Mouse (Mus musculus) cerebellum, adult (tissue): ENCODE data around the gene Pitpnc1.

Experiments
- ATAC-seq: cut with Nextera tagmentation; 2 replicates; pipeline ENCODE4 v1.9.2; 2017; ENCODE audit warnings: mild to moderate bottlenecking, moderate library complexity, mixed read lengths; ENCODE audit not compliant: insufficient number of reproducible peaks, low FRiP score, low TSS enrichment

The Pitpnc1 gene

DNA sequence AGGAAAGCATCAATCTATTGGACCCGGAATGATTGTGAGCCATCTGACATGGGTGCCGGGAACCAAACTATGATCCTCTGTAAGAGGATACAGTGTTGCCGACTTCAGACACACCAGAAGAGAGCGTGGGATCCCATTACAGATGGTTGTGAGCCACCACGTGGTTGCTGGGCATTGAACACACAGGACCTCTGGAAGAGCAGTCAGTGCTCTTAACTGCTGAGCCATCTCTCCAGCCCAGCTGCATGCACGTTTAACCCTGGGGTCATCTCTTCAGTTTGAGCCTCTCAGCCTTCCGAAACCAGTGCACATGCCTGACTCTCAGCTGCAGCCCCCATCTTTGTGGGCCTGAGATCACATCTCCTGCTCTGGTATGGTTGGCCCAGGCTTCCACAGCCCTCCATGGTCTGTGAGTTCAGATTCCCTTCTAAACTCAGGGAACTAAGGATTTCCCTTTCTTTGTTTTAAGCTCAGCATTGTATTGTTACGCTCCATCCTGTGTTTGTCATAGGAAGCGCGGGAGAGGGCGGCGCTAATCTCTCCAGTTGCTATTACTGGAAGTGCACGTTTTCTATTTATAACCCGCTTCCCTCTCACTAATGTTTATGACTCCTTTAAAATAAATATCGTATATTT, 135.5 kb downstream of the Pitpnc1 start:
- no peak for ATAC-seq

DNA sequence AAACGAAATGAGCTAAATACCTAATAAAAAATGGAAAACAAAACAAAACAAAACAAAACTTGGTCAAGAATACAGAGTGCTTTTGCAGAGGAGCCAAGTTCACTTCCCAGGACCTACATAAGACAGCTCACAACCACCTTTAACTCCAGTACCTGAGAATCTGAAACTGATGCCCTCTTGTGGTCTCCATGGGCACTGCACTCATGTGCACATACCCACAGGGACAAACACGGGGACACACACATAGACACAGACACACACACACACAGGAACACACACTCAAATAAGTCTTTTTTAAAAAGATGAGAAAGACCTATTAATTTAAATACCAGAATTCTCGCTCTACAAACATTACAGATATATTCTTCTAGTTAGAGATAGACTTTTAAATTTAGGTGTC, 137.6 kb downstream of the Pitpnc1 start:
- no peak for ATAC-seq

DNA sequence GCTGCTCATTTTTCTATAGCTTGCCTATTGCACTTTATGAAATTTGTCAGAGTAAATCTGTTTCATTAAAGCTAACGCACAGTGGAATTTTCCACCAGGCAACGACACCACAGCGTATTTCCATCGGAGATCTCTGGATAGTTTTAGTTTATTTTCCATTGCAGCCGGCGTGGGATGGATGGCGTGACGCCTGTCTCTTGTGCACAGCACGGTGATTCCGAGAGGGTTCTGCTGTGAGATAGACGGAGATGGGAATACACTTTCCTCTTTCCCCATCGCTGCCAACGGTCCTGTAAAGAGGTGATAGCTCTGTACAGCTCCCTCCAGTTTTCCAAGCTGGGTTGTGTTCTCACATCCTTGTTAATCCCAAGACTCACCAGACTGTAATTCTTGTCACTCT, 138.2 kb downstream of the Pitpnc1 start:
- no peak for ATAC-seq

DNA sequence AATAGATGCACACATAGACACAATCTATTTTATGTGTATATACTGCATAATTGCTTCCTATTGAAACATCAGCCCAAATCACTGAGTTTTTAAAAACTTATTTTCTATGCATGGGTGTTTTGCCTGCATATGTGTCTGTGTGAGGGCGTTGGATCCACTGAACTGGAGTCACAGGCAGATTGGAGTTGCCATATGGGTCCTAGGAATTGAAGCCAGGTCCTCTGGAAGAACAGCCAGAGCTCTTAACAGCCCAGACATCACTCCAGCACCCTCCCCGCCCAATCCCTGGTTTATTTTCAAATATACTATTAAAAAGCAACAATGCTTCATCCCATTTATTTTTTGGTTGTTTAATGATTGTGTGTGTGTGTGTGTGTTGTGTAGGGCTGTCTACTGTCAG, 139.1 kb downstream of the Pitpnc1 start:
- ATAC-seq = no peak

DNA sequence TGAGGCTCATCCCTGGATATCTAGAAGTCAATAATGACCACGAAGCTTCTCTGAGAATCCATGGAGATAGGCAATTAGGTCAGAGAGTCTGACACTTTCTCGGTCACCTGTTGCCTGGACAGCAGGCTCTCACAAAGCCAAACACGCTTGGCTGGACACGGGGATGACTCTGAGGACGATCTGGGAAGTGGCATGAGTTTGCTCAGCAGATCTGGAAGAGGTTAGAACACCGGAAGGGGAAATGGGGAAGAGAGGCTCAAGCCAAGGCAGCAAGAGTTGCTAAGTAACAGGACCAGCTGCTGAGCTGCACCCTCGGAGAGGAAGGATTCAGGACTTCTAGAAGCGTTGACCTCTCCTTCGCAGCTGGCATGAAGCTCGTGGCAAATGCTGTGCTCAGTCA, 143.2 kb downstream of the Pitpnc1 start:
- ATAC-seq = no peak

DNA sequence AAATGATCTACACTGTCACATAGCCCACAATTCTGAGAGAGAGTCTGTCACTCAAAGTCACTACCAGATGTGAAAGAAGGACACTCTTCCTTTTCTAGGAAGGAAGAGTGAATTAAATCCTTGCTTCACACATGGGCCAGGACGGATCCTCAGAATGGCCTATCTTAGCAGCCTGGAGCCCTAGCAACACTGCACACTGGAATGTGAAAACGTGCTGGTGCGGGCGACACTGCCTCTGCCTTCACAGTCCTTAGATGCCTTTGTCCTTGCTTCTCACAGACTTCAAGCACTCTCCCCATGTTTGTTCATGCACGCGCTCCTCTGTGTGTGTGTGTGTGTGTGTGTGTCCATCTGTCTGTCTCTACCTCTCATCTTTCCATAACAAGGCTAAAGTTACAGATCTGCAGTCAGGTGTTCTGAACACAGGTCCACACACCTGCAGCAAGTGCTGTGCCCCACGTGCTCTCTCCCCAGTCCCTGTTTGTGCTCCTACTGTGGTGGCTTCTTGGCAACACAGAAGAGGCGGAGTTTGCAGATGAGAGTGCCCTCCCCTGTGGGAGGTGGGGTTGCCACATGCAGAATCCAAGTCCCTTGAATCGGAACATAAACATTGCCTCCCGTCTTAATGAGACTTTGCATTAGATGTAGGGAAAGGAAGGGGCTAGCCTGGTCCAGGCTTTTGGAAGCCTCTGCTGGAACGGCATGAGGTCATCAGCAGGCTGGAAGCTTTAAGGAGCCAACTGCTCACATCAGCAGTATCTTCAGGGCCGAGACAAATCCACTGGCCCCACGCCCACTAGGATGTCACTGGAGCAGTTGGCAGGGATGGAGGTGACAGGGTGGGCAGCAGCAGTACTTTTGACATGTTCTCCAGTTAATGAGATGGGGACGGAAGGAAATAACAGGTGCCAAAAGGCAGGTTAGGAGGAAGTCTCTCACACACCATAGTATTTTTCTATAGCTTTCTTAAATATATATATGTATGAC, 144.5 kb downstream of the Pitpnc1 start:
- no peak for ATAC-seq

DNA sequence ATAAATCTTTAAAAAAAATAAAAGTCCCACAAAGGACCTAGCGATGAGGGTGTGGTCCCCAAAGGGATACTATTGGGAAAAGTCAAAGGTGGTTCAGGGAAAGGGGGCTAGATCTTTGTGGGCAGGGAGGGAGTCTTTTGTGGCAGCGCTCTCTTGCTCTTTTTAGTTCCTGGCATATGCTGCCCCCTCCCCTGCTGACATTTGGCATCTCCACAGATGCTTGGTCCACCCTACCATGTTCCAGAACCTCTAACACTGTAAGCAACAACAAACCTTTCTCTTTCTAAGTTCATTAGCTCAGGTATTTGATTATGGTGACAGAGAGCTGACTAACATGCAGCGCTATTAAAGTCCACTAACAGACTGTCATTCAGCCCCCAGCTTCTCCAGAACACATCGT, 145.3 kb downstream of the Pitpnc1 start:
- no peak for ATAC-seq

DNA sequence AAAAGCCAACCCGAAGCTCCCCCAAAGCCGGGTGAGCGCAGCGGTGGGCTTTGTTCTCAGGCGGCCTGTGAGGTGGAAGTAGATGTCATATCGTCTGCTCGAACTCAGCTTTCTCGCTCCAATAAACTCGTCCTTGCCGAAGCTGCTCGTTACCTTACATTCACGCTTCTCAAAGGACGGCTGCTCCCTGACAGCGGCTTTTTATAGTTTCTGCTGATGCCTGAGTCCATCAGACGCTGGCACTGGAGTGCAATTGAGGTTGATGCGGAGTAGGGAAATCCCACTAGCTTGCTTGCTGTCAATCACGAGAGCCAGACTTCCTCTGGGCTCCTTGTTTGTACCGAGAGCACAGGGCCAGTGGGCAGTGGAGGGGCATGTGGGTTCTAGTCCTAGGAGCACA, 147.3 kb downstream of the Pitpnc1 start:
- no peak for ATAC-seq

DNA sequence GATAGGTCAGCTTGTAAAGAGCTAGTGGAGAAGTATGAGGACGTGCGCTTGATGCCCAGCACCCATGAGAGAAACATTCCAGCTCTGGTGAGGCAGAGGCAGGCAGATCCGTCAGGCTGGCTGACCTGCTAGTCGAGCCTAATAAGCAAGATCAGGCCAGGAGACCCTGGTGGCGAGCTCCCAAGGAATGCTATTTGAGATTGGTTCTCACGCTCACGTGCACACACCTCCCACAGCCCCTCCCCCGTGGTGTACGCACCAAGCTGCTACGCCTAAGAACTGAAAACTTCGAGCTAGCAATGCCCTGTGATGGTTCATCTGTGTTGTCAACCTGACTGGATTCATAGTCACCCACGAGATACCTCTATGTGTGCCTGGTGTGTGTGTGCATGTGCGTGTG, 148.3 kb downstream of the Pitpnc1 start:
- ATAC-seq = no peak

DNA sequence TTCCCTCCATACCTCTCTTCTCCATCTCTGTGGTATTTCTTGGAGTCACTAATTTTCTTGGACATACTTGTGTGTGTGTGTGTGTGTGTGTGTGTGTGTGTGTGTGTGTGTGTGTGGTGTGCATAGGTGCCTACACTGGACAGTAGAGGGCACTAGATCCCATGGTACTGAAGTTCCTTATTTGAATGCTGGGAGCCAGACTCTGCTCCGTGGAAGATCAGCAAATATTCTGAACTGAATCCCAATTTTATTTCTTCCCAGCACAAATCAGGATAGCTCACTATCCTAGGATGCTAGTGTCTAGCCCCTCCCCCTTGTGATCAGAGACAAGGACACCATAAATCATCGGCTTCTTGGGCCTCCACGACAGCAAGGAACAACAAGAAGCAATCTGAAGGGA, 148.7 kb downstream of the Pitpnc1 start:
- ATAC-seq = no peak

DNA sequence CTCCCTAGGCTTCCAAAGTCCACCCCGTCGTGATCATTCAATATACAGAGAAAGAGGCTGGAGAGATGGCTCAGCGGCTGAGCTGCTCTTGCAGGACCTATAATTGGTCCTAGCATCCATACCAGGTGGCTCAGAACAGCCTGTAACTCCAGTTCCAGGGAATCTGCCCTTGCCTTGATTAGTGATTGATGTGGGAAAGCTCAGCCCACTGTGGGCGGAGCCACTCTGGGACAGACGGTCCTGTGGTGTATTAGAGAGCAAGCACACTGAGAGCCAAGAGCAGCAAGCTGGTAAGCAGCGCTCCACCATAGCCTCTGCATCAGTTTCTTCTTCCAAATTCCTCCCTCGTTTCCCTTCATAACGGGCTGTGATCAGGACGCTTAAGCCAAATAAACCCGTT, 150.6 kb downstream of the Pitpnc1 start:
- no peak for ATAC-seq

DNA sequence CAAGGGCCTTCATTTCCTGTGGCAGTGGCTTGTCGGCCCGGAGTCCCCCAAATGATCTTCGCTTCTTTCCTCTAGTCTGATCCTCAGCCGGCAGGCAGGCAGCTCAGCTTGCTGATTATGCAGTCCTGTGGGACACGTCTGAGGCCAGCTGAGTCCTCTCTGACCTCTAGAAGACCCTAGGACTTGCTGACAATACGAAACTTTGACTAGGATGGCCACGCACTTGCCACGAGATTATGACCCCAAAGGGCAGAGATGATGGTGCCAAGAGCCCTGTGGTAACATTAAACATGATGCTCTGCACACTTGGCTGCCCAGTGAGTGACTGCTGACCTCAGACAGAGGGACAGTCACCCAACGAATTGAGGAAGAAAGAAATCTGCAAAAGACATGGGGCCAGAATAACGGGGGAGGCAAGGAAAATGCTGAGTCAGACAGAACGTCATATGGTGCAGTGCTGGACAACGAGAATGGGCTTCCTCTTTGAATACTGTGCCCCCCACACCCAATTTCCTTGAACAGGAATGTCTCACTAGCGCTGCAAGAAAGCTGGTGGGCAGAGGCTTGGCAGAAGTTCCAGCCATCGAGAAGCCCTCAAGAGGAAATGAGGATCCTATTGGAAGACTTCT, 152.7 kb downstream of the Pitpnc1 start:
- ATAC-seq = no peak

DNA sequence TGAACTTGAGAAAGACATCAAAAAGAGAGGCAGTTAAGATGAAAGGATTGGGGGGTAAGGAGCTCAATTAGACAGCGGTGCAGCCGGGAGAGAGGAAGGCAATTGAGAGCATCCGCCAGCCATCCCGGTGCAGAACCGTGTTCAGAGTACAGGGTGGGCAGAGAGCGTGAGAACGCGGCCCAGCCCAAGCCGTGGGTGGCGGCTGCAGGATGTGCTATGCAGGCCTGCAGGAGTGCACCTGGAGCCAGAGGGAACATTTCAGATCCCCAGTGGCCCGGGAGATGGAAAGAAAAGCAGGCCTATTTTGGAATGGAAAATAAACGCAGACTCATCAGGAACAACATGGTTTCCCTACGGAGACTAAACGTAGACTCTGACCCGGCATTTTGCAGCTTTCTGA, 155.0 kb downstream of the Pitpnc1 start:
- no peak for ATAC-seq

DNA sequence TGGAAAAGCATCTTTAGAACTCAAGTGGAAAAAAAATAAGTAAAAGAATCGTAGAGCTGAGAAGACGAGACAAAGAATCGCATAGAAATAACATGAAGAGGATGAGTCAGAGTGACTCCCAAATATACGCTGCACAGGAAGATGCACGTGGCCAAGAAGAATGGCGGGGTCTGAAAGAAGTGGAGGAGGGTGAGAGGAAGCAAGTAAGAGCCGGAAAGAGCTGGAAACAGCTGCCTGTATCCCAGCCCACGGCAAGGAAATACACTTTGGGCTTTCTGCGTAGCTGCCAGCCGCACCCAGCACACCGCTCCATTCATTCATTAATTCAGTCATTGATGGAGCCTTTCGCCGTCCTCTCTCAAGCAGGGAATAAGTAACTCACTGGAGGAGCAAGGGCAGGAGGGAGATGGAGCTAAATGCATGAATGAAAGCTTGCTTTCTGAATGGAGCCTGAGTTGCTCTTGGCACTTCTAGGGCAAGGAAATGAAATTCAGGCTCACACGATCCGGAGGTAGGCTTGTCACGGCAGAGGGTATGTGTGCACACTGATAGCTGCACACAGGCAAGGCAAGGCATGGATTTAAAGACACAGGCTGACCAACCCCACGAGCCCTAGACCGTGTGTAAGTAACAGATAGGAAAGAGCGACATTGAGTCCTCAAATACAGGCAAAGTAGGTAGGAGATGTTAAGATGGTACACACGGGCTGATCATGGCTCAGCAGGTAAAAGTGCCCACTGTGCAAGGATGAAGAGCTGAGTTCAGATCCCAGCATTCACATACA, 160.0 kb downstream of the Pitpnc1 start:
- ATAC-seq = no peak

DNA sequence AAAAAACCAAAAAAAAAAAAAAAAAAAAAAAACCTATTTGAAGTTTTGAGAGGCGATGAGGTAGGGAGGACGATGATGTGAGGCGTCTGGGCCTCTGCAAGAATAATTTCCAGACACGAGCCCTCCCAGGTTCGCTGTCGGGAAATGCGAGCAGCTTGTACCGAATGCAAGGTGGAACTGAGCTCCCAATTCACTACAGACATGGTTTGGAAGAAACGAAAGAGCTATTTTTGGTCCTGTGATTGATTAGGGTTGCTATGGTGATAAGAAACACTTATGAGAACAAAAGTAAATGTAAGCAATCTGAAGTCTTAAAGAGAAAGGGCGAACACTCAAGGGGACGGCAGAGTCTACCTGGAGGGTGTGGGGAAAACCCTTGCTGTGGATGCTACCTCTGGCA, 164.3 kb downstream of the Pitpnc1 start:
- no peak for ATAC-seq

DNA sequence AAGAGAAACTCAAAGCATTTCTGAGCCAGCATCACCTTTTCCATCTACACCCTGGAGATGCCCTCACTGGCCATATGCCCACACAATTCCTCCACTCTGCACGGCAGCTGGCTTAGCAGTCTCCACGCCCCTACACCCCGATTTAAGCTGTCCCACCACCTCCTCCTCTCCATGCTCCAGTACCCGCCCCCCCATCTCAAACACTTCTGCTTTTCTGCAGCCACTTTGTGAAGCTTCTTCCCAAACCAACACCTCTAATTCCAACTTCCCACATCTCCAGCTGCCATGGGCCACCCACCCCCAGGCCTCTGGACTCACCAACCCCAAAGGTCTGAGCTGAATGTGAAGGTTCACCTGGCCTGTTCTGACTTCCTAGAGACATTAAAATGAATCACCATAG, 168.4 kb downstream of the Pitpnc1 start:
- no peak for ATAC-seq

DNA sequence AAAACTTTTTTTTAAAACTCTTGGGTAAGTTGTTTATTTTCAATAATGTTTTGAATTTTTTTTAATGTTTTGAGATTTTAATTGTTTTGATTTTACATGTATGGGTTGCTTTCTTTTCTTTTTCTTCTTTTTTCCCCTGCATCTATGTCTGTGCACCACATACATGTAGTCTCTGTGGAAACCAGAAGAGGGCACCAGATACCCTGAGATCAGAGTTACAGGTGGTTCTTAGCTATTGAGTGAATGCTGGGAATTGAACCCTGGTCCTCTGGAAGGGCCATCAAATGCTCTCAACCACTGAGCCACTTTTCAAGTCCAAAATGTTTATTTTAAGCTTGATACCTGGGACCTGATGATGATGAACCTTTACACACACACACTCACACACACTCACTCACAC, 170.3 kb downstream of the Pitpnc1 start:
- ATAC-seq = no peak

DNA sequence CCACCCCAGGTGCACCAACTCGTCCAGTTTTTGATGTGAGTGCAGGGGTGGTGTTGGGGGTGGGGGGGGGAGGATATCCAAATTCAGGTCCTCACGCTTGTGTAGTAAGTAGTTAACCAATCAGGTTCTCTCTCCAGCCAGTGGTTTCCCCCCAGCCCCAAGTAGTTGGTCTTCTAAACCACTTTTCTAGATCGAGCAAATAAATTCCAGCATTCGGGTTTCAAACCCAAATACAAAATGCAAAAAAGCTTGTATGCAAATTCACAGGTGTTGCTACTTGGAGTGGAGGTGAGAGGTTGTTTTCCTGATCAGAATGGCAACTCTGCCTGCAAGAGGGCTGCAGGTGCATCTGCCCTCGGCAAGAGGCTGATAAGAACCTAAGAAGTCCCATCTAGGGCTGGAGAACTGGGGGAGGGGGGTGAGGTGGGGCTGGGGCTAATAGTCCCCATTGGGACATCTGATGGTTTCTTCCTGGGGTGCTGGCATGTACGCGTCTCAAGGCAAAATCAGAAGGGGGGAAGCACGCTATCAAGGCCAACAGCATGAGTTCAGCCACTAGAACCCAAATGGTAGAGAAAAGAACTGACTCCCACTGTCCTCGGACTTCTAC, 170.9 kb downstream of the Pitpnc1 start:
- no peak for ATAC-seq

DNA sequence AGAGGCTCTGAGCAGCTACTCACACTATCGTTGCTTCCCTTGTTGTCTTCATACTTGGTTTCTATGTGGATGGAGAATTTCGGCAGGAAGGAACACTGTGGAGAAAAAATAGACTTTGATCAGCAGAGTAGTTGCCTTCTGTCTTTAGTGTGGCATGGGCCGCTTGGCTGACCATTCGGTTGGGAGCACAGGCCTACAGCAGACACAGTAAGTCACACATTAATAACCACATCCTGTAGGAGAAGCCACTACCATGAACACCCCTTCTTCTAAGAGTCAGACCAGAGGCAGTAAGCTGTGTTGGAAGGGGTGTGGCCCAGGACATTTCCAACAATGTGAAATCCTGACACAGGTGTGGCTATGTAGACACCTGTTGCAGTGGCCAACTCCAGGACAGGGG, 174.3 kb downstream of the Pitpnc1 start:
- no peak for ATAC-seq

DNA sequence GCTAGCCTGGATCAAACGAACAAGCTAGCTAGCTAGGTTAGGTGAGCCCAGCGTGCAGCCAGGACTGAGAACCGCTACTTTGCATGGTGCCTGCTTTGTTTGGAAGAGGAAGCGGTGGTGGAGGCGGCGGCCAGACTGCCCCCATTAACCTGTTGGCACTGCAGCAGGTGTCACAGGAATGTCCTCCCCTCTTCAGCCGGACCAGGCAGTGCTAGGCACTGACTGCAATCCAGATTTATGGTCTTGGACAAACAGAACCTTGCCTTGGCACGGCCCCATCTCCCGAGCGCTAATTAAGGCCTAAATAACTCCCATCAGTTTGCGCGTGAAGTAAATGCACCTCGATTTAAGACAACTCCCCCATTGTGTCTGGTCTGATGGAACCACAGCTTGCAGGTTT, 178.5 kb downstream of the Pitpnc1 start:
- ATAC-seq = no peak; the same call in 1 of the 2 replicates
